Mouse (Mus musculus) forebrain, embryonic 16.5 days (tissue): ENCODE measurements around the gene Ffar2. TPM values are rescaled to one million over a fixed set of nuclear protein-coding genes. Genes with fewer than 3 reads are reported as not detected.
A peak's percentile ranks its signal among the peaks of the same experiment; 100 is the strongest.

Source experiments
- ATAC-seq: fragments of 200-750 bp; cut with Nextera tagmentation; 2 replicates; pipeline ENCODE4 v1.8.0; 2017; ENCODE audit warnings: mild to moderate bottlenecking, moderate library complexity
- H3K27ac ChIP-seq: fragments of 300-500 bp; sonication (generic); 2 replicates; pipeline ENCODE4 v1.5.1; 2014; ENCODE audit warnings: low read length, control low read depth
- H3K27me3 ChIP-seq: fragments of 300-500 bp; sonication (generic); replicated peaks from 2 replicates; pipeline ENCODE4 v1.6.1; 2014; ENCODE audit warnings: low read length; ENCODE audit not compliant: control insufficient read depth, insufficient read depth
- H3K36me3 ChIP-seq: fragments of 300-500 bp; sonication (generic); 2 replicates; pipeline ENCODE4 v1.6.1; 2014; ENCODE audit not compliant: control insufficient read depth, insufficient read depth
- H3K4me1 ChIP-seq: fragments of 300-500 bp; sonication (generic); replicated peaks from 2 replicates; pipeline ENCODE4 v1.6.1; 2014; ENCODE audit warnings: low read length; ENCODE audit not compliant: control insufficient read depth, insufficient read depth
- H3K4me2 ChIP-seq: fragments of 300-500 bp; sonication (generic); 2 replicates; pipeline ENCODE4 v1.6.1; 2014; ENCODE audit warnings: mild to moderate bottlenecking, low read length, control low read depth
- H3K4me3 ChIP-seq: fragments of 300-500 bp; sonication (generic); replicated peaks from 2 replicates; pipeline ENCODE4 v1.5.1; 2014; ENCODE audit warnings: mild to moderate bottlenecking, low read length, control low read depth
- H3K9ac ChIP-seq: fragments of 300-500 bp; sonication (generic); replicated peaks from 2 replicates; pipeline ENCODE4 v1.6.1; 2014; ENCODE audit warnings: low read depth, low read length, control low read depth
- H3K9me3 ChIP-seq: fragments of 300-500 bp; sonication (generic); 2 replicates; pipeline ENCODE4 v1.6.1; 2016; ENCODE audit warnings: low read length; ENCODE audit not compliant: control insufficient read depth
- WGBS: fragments of 180-500 bp; shearing (Covaris S2); extraction: QIAGEN DNeasy Blood & Tissue Kit; methylation state at CpG from one replicate; pipeline ENCODE4 v1.1.7; 2014; 5-methylcytosine and 5-hydroxymethylcytosine counted together
- polyA plus RNA-seq: library from polyadenylated mRNA; unstranded; fragments of >200 nt; fragmentation: Nextera tagmentation; extraction: Ambion mirVana; gene quantifications from 2 replicates; pipeline ENCODE4 v1.2.1, GENCODE M21; 2015

The Ffar2 gene
- polyA plus RNA-seq, 1 experiment from 2014 or later, result not detected

DNA sequence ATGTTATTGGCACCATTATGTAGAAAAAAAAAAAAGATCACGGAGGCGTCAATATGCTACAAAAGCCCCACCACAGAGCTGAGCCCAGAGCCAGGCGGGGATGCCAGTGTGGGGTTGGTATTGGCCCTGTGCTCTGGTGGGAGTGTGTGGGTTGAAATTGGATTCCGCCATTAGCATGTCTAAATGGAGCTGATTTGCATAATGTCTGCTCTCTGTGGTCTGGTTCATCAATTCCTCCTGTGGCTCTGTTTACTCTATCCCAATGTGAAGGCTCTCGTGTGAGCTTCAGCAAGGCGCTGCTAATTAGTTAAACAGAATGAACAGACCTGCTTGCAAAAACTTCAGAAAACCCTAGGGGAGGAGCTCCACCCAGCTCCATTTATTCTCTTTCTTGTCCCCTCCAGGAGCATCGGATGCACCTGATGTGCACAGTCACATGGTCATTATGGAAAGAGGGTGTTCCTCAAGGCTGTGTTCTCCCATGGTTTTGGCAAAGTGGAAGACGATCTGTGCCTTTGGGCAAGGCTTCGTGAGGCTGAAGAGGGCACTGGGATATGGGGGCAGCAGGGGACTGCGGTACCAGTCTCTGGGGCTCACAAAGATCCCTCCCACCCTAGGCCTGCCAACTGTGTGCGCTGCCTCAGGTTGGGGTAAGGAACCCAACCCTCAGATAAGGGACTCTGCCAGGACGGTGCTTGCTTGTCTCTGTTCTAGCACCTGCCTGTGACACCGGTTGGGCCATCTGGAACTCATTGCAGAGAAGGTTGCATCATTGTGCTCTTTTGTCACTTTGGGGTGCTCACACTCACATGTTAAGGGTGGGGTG is 37.6 kb downstream of the Ffar2 start:
- peaks cover 8% of the 10 kb centered on the region; the same call in 1 of the 2 replicates for H3K4me1 ChIP-seq
- no peak overlapping the region for H3K4me2 ChIP-seq
- no peaks in the 10 kb centered on the region for H3K9me3 ChIP-seq
- WGBS, result 33% methylated on average over 13 of the region's 13 CpGs
- H3K36me3 ChIP-seq, result no peaks in the 10 kb centered on the region
- no peak overlapping the region for H3K4me3 ChIP-seq
- H3K27me3 ChIP-seq, result peaks cover 3% of the 10 kb centered on the region; the same call in 1 of the 2 replicates
- no peak overlapping the region for H3K9ac ChIP-seq
- H3K27ac ChIP-seq, result no peak overlapping the region
- peak; percentile 75 for ATAC-seq

DNA sequence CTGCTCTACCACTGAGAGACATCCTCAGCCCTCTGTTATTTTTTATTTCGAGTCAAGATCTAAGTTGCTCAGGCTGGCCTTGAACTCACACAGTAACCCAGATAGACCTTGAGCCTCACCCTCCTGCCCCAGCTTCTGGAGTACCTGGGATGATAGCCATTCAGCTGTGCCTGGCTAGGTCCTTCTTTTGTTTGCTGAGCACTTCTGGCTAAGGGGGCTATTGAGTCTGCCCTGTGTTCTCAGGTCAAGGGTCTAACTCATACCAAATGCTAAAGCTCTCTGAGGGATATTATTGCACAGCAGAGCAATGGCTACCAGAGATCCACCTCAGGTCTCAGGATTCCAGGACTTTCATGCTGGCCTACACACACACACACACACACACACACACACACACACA is 38.4 kb downstream of the Ffar2 start:
- peaks cover 8% of the 10 kb centered on the region; the same call in 1 of the 2 replicates for H3K4me1 ChIP-seq
- no peak overlapping the region for H3K4me3 ChIP-seq
- ATAC-seq, result no peak
- H3K27me3 ChIP-seq, result peaks cover 3% of the 10 kb centered on the region; the same call in 1 of the 2 replicates
- H3K27ac ChIP-seq, result no peak overlapping the region
- H3K9ac ChIP-seq, result no peak overlapping the region
- no peaks in the 10 kb centered on the region for H3K9me3 ChIP-seq
- no peak overlapping the region for H3K4me2 ChIP-seq
- 85% methylated on average over 1 of the region's 1 CpGs for WGBS
- H3K36me3 ChIP-seq, result no peaks in the 10 kb centered on the region

DNA sequence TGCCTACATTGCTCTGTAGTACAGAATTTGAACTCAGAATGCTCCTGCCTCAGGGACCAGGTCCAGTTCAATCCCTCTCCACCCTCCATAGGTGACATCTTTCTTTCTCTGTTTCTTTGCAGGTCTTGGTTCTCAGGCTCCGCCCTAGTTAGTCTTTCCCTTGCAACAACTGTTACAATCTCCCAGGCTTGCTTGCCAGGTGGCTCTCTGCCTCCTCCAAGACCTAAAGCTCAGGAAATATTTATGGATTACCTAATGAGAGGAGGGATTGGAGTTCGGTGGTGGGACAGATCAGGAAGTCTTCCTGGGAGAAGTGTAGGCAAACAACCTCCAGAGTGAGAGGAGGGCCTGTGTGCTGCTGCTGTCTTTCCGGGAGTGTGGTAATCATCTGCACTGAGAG is 40.9 kb downstream of the Ffar2 start:
- Histone ChIP-seq H3K4me1 (peaks cover 8% of the 10 kb centered on the region; the same call in 1 of the 2 replicates), H3K9ac (no peak overlapping the region), H3K4me2 (no peak overlapping the region), H3K27ac (no peak overlapping the region), H3K27me3 (no peaks in the 10 kb centered on the region; the same call in 1 of the 2 replicates), H3K9me3 (no peaks in the 10 kb centered on the region), H3K36me3 (no peaks in the 10 kb centered on the region), H3K4me3 (no peak overlapping the region)
- WGBS, result 87% methylated on average over 3 of the region's 3 CpGs
- no peak for ATAC-seq

DNA sequence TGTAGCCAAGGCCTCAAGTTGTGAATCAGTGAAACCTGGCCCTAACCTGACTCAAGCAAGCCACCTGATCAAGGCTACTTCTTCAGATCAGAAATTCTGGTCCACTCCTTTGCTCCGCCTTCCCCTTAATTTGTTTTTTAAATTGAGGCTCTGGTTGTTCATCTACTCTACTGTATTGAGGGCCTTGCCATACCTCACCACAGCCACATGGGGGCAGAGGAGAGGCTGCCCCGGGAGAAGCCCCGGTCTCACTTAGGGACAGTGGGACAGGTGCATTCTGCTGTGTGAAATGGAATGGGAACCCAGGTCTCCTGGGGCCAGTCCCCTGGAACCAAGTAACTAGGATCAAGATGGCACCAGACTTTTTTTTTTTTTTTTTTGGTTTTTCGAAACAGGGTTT is 41.8 kb downstream of the Ffar2 start:
- no peak overlapping the region for H3K4me2 ChIP-seq
- 73% methylated on average over 4 of the region's 4 CpGs for WGBS

DNA sequence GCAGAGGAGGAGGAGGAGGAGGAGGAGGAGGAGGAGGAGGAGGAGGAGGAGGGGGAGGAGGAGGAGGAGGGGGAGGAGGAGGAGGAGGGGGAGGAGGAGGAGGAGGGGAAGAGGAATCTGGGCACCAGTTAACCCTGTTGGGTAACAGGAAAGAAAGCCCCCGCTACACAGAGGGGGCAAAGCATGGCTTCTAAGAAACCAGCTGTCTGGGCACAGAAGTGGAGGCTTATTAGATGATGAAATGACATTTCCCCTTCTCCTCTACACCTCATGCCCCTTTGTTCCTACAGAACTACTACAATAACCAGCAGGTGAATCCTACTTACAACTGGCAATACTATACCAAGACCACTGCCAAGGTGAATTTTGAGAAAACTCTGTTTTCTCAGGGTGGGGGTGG is 45.7 kb downstream of the Ffar2 start:
- no peaks in the 10 kb centered on the region for H3K9me3 ChIP-seq
- no peak for ATAC-seq

More for the DNA sequence above, 41.8 kb downstream of the Ffar2 start:
- no peak overlapping the region for H3K27ac ChIP-seq
- H3K9ac ChIP-seq, result no peak overlapping the region
- ATAC-seq, result no peak
- H3K9me3 ChIP-seq, result no peaks in the 10 kb centered on the region
- no peaks in the 10 kb centered on the region for H3K36me3 ChIP-seq
- no peak overlapping the region for H3K4me3 ChIP-seq
- no peaks in the 10 kb centered on the region for H3K27me3 ChIP-seq
- peaks cover 8% of the 10 kb centered on the region; the same call in 1 of the 2 replicates for H3K4me1 ChIP-seq

DNA sequence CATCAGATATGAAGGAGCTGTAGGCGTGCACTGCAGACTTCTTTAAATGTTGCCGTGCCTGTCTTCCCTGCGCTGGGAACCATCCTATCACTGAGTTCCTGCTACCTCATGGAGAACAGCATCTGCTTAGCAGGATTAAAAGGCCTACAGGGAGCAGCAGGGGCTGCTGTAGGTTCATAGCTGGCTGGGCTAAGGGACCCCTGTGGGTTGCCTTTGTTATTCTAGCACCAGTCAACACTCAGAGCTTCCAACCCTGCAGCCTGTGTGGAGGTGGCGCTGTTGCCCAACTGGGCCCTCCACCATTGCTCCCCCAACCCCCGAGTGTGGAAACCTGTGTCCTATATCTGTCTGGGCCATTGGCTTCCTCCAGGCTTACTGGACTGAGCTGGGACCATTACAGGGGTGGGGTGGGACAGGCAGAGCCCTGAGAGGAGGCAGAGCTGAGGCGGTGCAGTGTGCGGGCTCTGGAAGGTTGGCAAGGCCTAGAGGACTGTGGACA is 46.4 kb downstream of the Ffar2 start:
- H3K9ac ChIP-seq, result no peak overlapping the region
- no peak for ATAC-seq
- H3K9me3 ChIP-seq, result no peaks in the 10 kb centered on the region
- H3K27ac ChIP-seq, result no peak overlapping the region
- no peaks in the 10 kb centered on the region for H3K27me3 ChIP-seq
- H3K4me1 ChIP-seq, result no peaks in the 10 kb centered on the region
- H3K36me3 ChIP-seq, result no peaks in the 10 kb centered on the region
- H3K4me2 ChIP-seq, result no peak overlapping the region
- 50% methylated on average over 6 of the region's 7 CpGs for WGBS
- H3K4me3 ChIP-seq, result no peak overlapping the region

More for the DNA sequence above, 45.7 kb downstream of the Ffar2 start:
- WGBS, result 89% methylated on average over 1 of the region's 1 CpGs
- H3K4me3 ChIP-seq, result no peak overlapping the region
- no peaks in the 10 kb centered on the region for H3K27me3 ChIP-seq
- no peaks in the 10 kb centered on the region for H3K36me3 ChIP-seq
- H3K4me1 ChIP-seq, result no peaks in the 10 kb centered on the region
- H3K4me2 ChIP-seq, result no peak overlapping the region
- H3K27ac ChIP-seq, result no peak overlapping the region
- no peak overlapping the region for H3K9ac ChIP-seq

DNA sequence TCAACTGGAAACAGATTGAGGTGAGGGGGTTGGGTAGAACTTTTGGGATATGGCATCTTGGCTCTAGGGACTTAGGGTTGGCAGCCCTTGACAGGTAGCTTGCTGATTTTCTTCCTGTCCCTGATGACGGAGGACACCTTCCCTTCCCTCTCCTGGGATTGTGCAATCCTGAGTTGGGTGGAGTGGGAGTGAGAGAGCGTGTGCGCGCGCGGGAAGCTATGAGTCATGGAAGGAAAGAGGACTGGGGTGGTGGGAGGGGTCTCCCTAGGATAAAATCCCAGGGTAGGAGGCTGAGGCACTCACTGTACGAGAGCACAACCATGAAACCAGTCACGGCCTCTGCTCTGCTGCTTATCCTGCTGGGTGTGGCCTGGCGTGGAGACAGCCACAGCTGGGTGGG is 47.5 kb downstream of the Ffar2 start:
- 98% methylated on average over 9 of the region's 9 CpGs for WGBS
- H3K4me1 ChIP-seq, result no peaks in the 10 kb centered on the region
- H3K27ac ChIP-seq, result no peak overlapping the region
- H3K9ac ChIP-seq, result no peak overlapping the region
- no peaks in the 10 kb centered on the region for H3K36me3 ChIP-seq
- no peaks in the 10 kb centered on the region for H3K27me3 ChIP-seq
- no peaks in the 10 kb centered on the region for H3K9me3 ChIP-seq
- ATAC-seq, result no peak
- no peak overlapping the region for H3K4me2 ChIP-seq
- H3K4me3 ChIP-seq, result no peak overlapping the region

DNA sequence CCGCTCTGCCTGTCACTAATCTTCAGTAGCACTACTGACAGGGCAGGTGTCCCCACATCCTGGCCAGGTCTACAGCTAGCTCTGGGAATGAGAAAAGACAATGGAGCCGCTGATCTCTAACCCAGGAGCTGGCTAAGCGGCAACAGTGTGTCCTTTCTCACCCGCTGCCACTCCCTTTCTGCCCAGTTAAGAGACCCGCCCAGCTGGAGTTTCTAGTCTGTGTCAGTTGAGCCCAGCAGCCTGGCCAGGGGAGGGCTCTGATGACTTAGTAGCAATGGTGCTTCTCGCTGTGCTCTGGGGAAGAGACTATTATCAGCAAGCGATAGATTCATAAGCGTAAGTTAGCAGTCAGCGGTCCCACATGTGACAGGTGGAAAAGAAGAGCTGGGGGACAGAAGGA is 54.3 kb downstream of the Ffar2 start:
- no peaks in the 10 kb centered on the region for H3K36me3 ChIP-seq
- H3K27ac ChIP-seq, result no peak overlapping the region
- H3K9me3 ChIP-seq, result no peaks in the 10 kb centered on the region
- H3K4me3 ChIP-seq, result no peak overlapping the region
- no peak for ATAC-seq
- no peak overlapping the region for H3K9ac ChIP-seq
- H3K4me2 ChIP-seq, result no peak overlapping the region
- 0 out of 2 replicates have a peak, but pooled peaks cover 2% of the 10 kb centered on the region for H3K27me3 ChIP-seq
- 34% methylated on average over 9 of the region's 9 CpGs for WGBS
- no peaks in the 10 kb centered on the region for H3K4me1 ChIP-seq
